Mouse (Mus musculus) CH12.LX (cell line): ENCODE data around the gene Zmat3. TPM values are rescaled to one million over a fixed set of nuclear protein-coding genes. Genes with fewer than 3 reads are reported as not detected.

ENCODE experiments used
- DNase-seq: peaks from one replicate; pipeline ENCODE4 v3.0.0-alpha.2; 2013; ENCODE audit errors: extremely low read depth
- H3K27ac ChIP-seq: 2 replicates; pipeline ENCODE4 v1.5.1; 2012; ENCODE audit warnings: low read depth, mild to moderate bottlenecking, control low read depth, moderate library complexity; ENCODE audit not compliant: insufficient read depth
- H3K27me3 ChIP-seq: replicated peaks from 2 replicates; pipeline ENCODE3; 2012; ENCODE audit warnings: inconsistent platforms
- H3K36me3 ChIP-seq, 2 experiments: replicated peaks in 1 of 2; 2 replicates each; pipeline versions ENCODE3 to v1.6.1; 2012; ENCODE audit warnings: inconsistent platforms in 1 of 2, low read length in 1 of 2, mild to moderate bottlenecking in 1 of 2, mixed read lengths in 1 of 2, moderate library complexity in 1 of 2; ENCODE audit not compliant: control insufficient read depth in 1 of 2, insufficient read depth in 1 of 2
- H3K4me1 ChIP-seq, 2 experiments: 2 replicates each; pipeline ENCODE4 v1.6.1; 2012; ENCODE audit warnings: inconsistent platforms in 1 of 2, moderate library complexity in 1 of 2; ENCODE audit not compliant: insufficient read depth in 2 of 2, control insufficient read depth in 1 of 2
- H3K4me2 ChIP-seq: 2 replicates; pipeline ENCODE4 v1.6.1; 2012; ENCODE audit warnings: low read depth, mild to moderate bottlenecking, control low read depth; ENCODE audit not compliant: poor library complexity, insufficient read depth, severe bottlenecking
- H3K4me3 ChIP-seq, 3 experiments: fragments of 150-350 bp in 1 of 3; sonication (generic) in 1 of 3; replicated peaks in 1 of 3; 2 replicates each; pipeline versions ENCODE3 to v1.5.1; 2011 to 2012; ENCODE audit warnings: low read depth in 2 of 3, low read length in 2 of 3, mild to moderate bottlenecking in 2 of 3, moderate library complexity in 2 of 3, control low read depth in 1 of 3, improper control_type of control experiment in 1 of 3, inconsistent platforms in 1 of 3, mixed read lengths in 1 of 3; ENCODE audit not compliant: poor library complexity in 1 of 3
- H3K79me2 ChIP-seq: replicated peaks from 2 replicates; pipeline ENCODE4 v1.6.1; 2012; ENCODE audit warnings: mild to moderate bottlenecking, moderate library complexity; ENCODE audit not compliant: control insufficient read depth, poor library complexity, insufficient read depth, severe bottlenecking; ENCODE audit errors: extremely low read depth
- H3K9ac ChIP-seq: 2 replicates; pipeline ENCODE4 v1.6.1; 2012; ENCODE audit warnings: low read depth, mild to moderate bottlenecking, control low read depth, moderate library complexity; ENCODE audit not compliant: insufficient read depth
- H3K9me3 ChIP-seq: replicated peaks from 2 replicates; pipeline ENCODE3; 2012; ENCODE audit warnings: low read length, inconsistent platforms, mixed read lengths
- CHD2 ChIP-seq: IDR thresholded peaks from 2 replicates; pipeline ENCODE4 v1.6.1; 2011; ENCODE audit warnings: low read length, improper control_type of control experiment
- ELF1 ChIP-seq: IDR thresholded peaks from 2 replicates; pipeline ENCODE4 v1.6.1; 2014; ENCODE audit warnings: low read depth, mild to moderate bottlenecking, inconsistent platforms, low read length, improper control_type of control experiment
- GABPA ChIP-seq: IDR thresholded peaks from 2 replicates; pipeline ENCODE4 v1.6.1; 2012; ENCODE audit warnings: low read depth, low read length, improper control_type of control experiment, inconsistent platforms; ENCODE audit not compliant: insufficient replicate concordance
- KAT2A ChIP-seq: IDR thresholded peaks from 2 replicates; pipeline ENCODE4 v1.6.1; 2012; ENCODE audit warnings: low read length, improper control_type of control experiment, inconsistent platforms; ENCODE audit not compliant: insufficient replicate concordance
- RAD21 ChIP-seq: IDR thresholded peaks from 2 replicates; pipeline ENCODE4 v1.6.1; 2011; ENCODE audit warnings: low read depth, mild to moderate bottlenecking, low read length, improper control_type of control experiment, moderate library complexity
- SMC3 ChIP-seq: IDR thresholded peaks from 2 replicates; pipeline ENCODE4 v1.6.1; 2011; ENCODE audit warnings: low read depth, low read length, improper control_type of control experiment
- ZMIZ1 ChIP-seq: IDR thresholded peaks from 2 replicates; pipeline ENCODE4 v1.6.1; 2012; ENCODE audit warnings: low read depth, mild to moderate bottlenecking, inconsistent platforms, low read length, improper control_type of control experiment
- dilution Hi-C: fragments of 300-500 bp; cut with MboI; formaldehyde crosslinking; loops from 2 replicates; pipeline ENCODE4 v1.14.3; 2020; ENCODE audit warnings: low sequenced_read_pairs; ENCODE audit not compliant: extremely low pct_unique_long_range_greater_than_20kb, extremely low pct_ligation_motif_present
- in situ Hi-C: fragments of 300-500 bp; cut with MboI; formaldehyde crosslinking; loops from 3 replicates; pipeline ENCODE4 v1.14.3; 2019; ENCODE audit warnings: low sequenced_read_pairs, low pct_ligation_motif_present, low pct_unique_long_range_greater_than_20kb, mixed read lengths
- polyA plus RNA-seq: library from polyadenylated mRNA; unstranded; fragments of >175 nt; gene quantifications from 2 replicates; pipeline ENCODE4 v1.2.1, GENCODE M21; 2012; ENCODE audit warnings: low read depth; ENCODE audit not compliant: insufficient read length
- total RNA-seq, 2 experiments: library from RNA; depleted of rRNA; stranded (reverse); fragments of 300-350 nt in 1 of 2; fragments of >200 nt in 1 of 2; gene quantifications; 2 replicates each; pipeline ENCODE4 v1.2.3; 2012 to 2014

Zmat3 gene
- total and polyA plus RNA-seq, 3 experiments, result 13.4 to 21.6 (median 17.2) TPM

DNA sequence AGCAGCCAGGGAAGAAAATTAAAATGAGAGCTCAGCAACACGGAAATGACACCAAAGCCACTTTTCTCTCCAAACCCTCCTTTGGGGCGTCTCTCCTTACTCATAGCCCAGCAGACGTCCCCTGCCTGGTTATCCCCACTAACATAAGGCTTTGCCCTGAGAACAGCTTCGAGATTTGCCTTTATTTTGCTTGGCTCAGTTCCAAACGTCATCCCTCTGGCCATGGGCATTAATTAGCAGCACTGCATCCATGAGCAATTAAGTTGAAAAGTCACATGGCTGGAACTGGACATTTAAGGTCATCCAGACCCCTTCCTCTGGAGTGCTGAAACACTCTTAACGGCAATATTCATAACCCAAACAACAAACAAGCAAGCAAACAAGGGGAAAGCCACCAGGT is 4.6 kb downstream of the Zmat3 start:
- TF ChIP-seq ELF1, result no peak
- TF ChIP-seq RAD21, result no peak
- TF ChIP-seq, all 38 proteins: peak for 0
- Histone ChIP-seq H3K4me3 (no peak overlapping the region), H3K4me1 (peaks cover 11 to 37% of the 10 kb centered on the region in 2 experiments), H3K36me3 (peaks cover 19 to 55% of the 10 kb centered on the region in 2 experiments), H3K9me3 (no peaks in the 10 kb centered on the region), H3K79me2 (peaks cover 74% of the 10 kb centered on the region), H3K27ac (no peak overlapping the region), H3K27me3 (no peaks in the 10 kb centered on the region), H3K9ac (no peak overlapping the region), H3K4me2 (no peak overlapping the region)
- in situ Hi-C loops (no loop called here), dilution Hi-C loops (no loop called here)
- no peak for DNase-seq

DNA sequence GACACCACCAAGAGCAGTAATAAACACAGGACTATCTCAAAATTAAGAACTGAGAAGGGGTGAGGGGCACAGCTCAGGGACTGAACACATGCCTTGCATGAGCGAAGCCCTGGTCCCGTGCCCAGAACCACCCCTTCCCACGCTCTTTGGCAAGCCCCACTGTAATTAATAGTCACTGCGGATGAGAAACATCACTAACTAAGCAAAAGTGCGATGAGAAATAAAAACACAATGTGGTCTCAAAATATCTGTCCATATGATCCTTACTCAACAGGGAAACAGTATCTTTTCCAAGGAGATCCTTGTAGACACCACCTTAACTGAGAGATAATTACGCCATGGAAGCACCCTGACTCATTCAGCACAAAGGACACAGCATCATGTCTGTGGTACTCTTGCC is 17.9 kb downstream of the Zmat3 start:
- H3K27ac ChIP-seq, result no peak overlapping the region

DNA sequence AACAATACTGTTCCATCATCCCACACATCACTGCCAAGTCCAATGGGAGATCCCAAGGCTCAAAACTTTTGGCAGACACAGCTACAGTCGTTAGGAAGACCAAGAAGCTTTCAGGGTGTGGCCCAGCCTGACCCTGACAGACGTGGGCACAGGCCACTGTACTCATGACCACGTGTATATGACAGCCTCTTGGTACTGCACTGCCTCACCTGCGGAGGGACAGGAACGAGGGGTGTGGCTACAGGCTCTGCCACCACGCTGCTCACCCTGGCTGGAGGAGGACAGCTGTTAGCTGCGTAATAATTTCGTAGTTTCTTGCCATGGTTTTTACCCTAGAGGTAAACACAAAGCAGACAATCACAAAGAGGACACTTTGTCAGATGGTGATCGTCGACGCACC is 20.6 kb downstream of the Zmat3 start:
- Histone ChIP-seq H3K79me2 (peaks cover 49% of the 10 kb centered on the region), H3K9ac (no peak overlapping the region), H3K9me3 (no peaks in the 10 kb centered on the region), H3K4me2 (no peak overlapping the region), H3K4me3 (no peak overlapping the region), H3K36me3 (peaks cover 68 to 98% of the 10 kb centered on the region in 2 experiments), H3K27ac (no peak overlapping the region), H3K27me3 (no peaks in the 10 kb centered on the region), H3K4me1 (peaks cover 1 to 9% of the 10 kb centered on the region in 2 experiments; a peak in 2 of 4 replicates)
- TF ChIP-seq SMC3, result no peak
- no peak for TF ChIP-seq CHD2
- no peak for TF ChIP-seq ZMIZ1
- in situ Hi-C loops, result loop anchor here (25.0 kb wide), 1 partner anchor 342 kb away; no protein-coding TSS in a partner anchor
- dilution Hi-C loops, result no loop called here
- no peak for DNase-seq

More for the DNA sequence above, 17.9 kb downstream of the Zmat3 start:
- Histone ChIP-seq H3K9ac (no peak overlapping the region), H3K27me3 (no peaks in the 10 kb centered on the region), H3K36me3 (peaks cover 60 to 94% of the 10 kb centered on the region in 2 experiments), H3K9me3 (no peaks in the 10 kb centered on the region), H3K4me1 (peaks cover 2 to 18% of the 10 kb centered on the region in 2 experiments; a peak in 2 of 4 replicates), H3K4me3 (no peak overlapping the region), H3K79me2 (peaks cover 56% of the 10 kb centered on the region), H3K4me2 (no peak overlapping the region)
- dilution Hi-C loops, result no loop called here
- DNase-seq, result no peak
- in situ Hi-C loops, result loop anchor here (25.0 kb wide), 1 partner anchor 339 kb away; no protein-coding TSS in a partner anchor
- no peak for TF ChIP-seq KAT2A
- no peak for TF ChIP-seq GABPA
